Mouse (Mus musculus): ENCODE measurements around the gene Ccm2l. TPM values are rescaled to one million over a fixed set of nuclear protein-coding genes. Genes with fewer than 3 reads are reported as not detected.

Gene Ccm2l
- polyA plus RNA-seq, 1 experiment from 2014 or later: 5.3 TPM

- Histone ChIP-seq H3K27ac (replicated peaks) (no peak overlapping the region), H3K27me3 (replicated peaks) (peaks cover 100% of the 10 kb centered on the region), H3K4me1 (peaks cover 7% of the 10 kb centered on the region), H3K9me3 (no peaks in the 10 kb centered on the region), H3K36me3 (no peaks in the 10 kb centered on the region), H3K4me2 (no peak overlapping the region), H3K9ac (no peak overlapping the region), H3K4me3 (no peak overlapping the region)
- ATAC-seq (ENCODE audit: extremely low read depth, insufficient number of reproducible peaks, low FRiP score, low TSS enrichment): no peak
- 61% methylated on average over 5 of the region's 5 CpGs for WGBS
Measured at GRCm38 (mm10) chr2:153033545-153034230, 32.1 kb upstream of the Ccm2l start.

- Histone ChIP-seq H3K9me3 (no peaks in the 10 kb centered on the region), H3K4me1 (peaks cover 4% of the 10 kb centered on the region), H3K9ac (no peak overlapping the region), H3K27ac (replicated peaks) (no peak overlapping the region), H3K4me2 (no peak overlapping the region), H3K4me3 (no peak overlapping the region), H3K27me3 (replicated peaks) (peaks cover 96% of the 10 kb centered on the region), H3K36me3 (no peaks in the 10 kb centered on the region)
- 12% methylated on average over 2 of the region's 2 CpGs for WGBS
- ATAC-seq (ENCODE audit: extremely low read depth, insufficient number of reproducible peaks, low FRiP score, low TSS enrichment): no peak
Measured at GRCm38 (mm10) chr2:153036690-153037089, 29.1 kb upstream of the Ccm2l start.

- H3K9ac ChIP-seq: no peak overlapping the region
- no peak overlapping the region for H3K4me3 ChIP-seq
- H3K9me3 ChIP-seq: no peaks in the 10 kb centered on the region
- no peak overlapping the region for H3K27ac ChIP-seq (replicated peaks)
- ATAC-seq (ENCODE audit: extremely low read depth, insufficient number of reproducible peaks, low FRiP score, low TSS enrichment): no peak
- no peak overlapping the region for H3K4me2 ChIP-seq
- H3K27me3 ChIP-seq (replicated peaks): peaks cover 86% of the 10 kb centered on the region
- no peaks in the 10 kb centered on the region for H3K4me1 ChIP-seq
- no peaks in the 10 kb centered on the region for H3K36me3 ChIP-seq
- WGBS: 36% methylated on average over 3 of the region's 3 CpGs
Measured at GRCm38 (mm10) chr2:153043886-153044285, 21.9 kb upstream of the Ccm2l start.

GRCm38 (mm10) chr2:153045884-153046299, 19.9 kb upstream of the Ccm2l start:
- no peak for ATAC-seq (ENCODE audit: extremely low read depth, insufficient number of reproducible peaks, low FRiP score, low TSS enrichment)
- 30% methylated on average over 8 of the region's 8 CpGs for WGBS
- H3K27ac ChIP-seq (replicated peaks): no peak overlapping the region

GRCm38 (mm10) chr2:153047828-153048465, 17.8 kb upstream of the Ccm2l start:
- no peak overlapping the region for H3K27ac ChIP-seq (replicated peaks)
- ATAC-seq (ENCODE audit: extremely low read depth, insufficient number of reproducible peaks, low FRiP score, low TSS enrichment): no peak
- no peak overlapping the region for H3K4me3 ChIP-seq
- no peak overlapping the region for H3K9ac ChIP-seq
- 32% methylated on average over 17 of the region's 17 CpGs for WGBS
- peaks cover 6% of the 10 kb centered on the region for H3K4me1 ChIP-seq
- no peaks in the 10 kb centered on the region for H3K36me3 ChIP-seq
- H3K27me3 ChIP-seq (replicated peaks): peaks cover 90% of the 10 kb centered on the region
- no peak overlapping the region for H3K4me2 ChIP-seq
- H3K9me3 ChIP-seq: no peaks in the 10 kb centered on the region

More at GRCm38 (mm10) chr2:153045884-153046299, 19.9 kb upstream of the Ccm2l start:
- H3K4me2 ChIP-seq: no peak overlapping the region
- H3K4me1 ChIP-seq: peaks cover 6% of the 10 kb centered on the region
- peaks cover 86% of the 10 kb centered on the region for H3K27me3 ChIP-seq (replicated peaks)
- H3K36me3 ChIP-seq: no peaks in the 10 kb centered on the region
- no peak overlapping the region for H3K9ac ChIP-seq
- no peaks in the 10 kb centered on the region for H3K9me3 ChIP-seq
- H3K4me3 ChIP-seq: no peak overlapping the region

- H3K4me2 ChIP-seq: no peak overlapping the region
- WGBS: 29% methylated on average over 9 of the region's 9 CpGs
- no peak overlapping the region for H3K9ac ChIP-seq
- H3K9me3 ChIP-seq: no peaks in the 10 kb centered on the region
- H3K4me1 ChIP-seq: peaks cover 6% of the 10 kb centered on the region
- H3K4me3 ChIP-seq: no peak overlapping the region
- no peak for ATAC-seq (ENCODE audit: extremely low read depth, insufficient number of reproducible peaks, low FRiP score, low TSS enrichment)
- H3K27me3 ChIP-seq (replicated peaks): peaks cover 90% of the 10 kb centered on the region
- H3K36me3 ChIP-seq: no peaks in the 10 kb centered on the region
- H3K27ac ChIP-seq (replicated peaks): no peak overlapping the region
Measured at GRCm38 (mm10) chr2:153049288-153049996, 16.3 kb upstream of the Ccm2l start.

GRCm38 (mm10) chr2:153049997-153050358, 15.8 kb upstream of the Ccm2l start:
- WGBS: 73% methylated on average over 4 of the region's 4 CpGs
- peaks cover 6% of the 10 kb centered on the region for H3K4me1 ChIP-seq
- ATAC-seq (ENCODE audit: extremely low read depth, insufficient number of reproducible peaks, low FRiP score, low TSS enrichment): no peak
- no peak overlapping the region for H3K4me2 ChIP-seq
- H3K27ac ChIP-seq (replicated peaks): no peak overlapping the region
- H3K4me3 ChIP-seq: no peak overlapping the region
- H3K9ac ChIP-seq: no peak overlapping the region
- no peaks in the 10 kb centered on the region for H3K36me3 ChIP-seq
- H3K27me3 ChIP-seq (replicated peaks): peaks cover 91% of the 10 kb centered on the region
- H3K9me3 ChIP-seq: no peaks in the 10 kb centered on the region

GRCm38 (mm10) chr2:153051095-153051494, 14.7 kb upstream of the Ccm2l start:
- WGBS: 64% methylated on average over 6 of the region's 6 CpGs
- ATAC-seq (ENCODE audit: extremely low read depth, insufficient number of reproducible peaks, low FRiP score, low TSS enrichment): no peak
- Histone ChIP-seq H3K4me1 (peaks cover 6% of the 10 kb centered on the region), H3K4me2 (no peak overlapping the region), H3K36me3 (no peaks in the 10 kb centered on the region), H3K27ac (replicated peaks) (no peak overlapping the region), H3K9ac (no peak overlapping the region), H3K4me3 (no peak overlapping the region), H3K27me3 (replicated peaks) (peaks cover 87% of the 10 kb centered on the region), H3K9me3 (no peaks in the 10 kb centered on the region)

GRCm38 (mm10) chr2:153051537-153051936, 14.2 kb upstream of the Ccm2l start:
- no peak overlapping the region for H3K27ac ChIP-seq (replicated peaks)
- no peak overlapping the region for H3K9ac ChIP-seq
- H3K27me3 ChIP-seq (replicated peaks): peaks cover 84% of the 10 kb centered on the region
- H3K36me3 ChIP-seq: no peaks in the 10 kb centered on the region
- ATAC-seq (ENCODE audit: extremely low read depth, insufficient number of reproducible peaks, low FRiP score, low TSS enrichment): no peak
- peaks cover 6% of the 10 kb centered on the region for H3K4me1 ChIP-seq
- H3K4me3 ChIP-seq: no peak overlapping the region
- H3K4me2 ChIP-seq: no peak overlapping the region
- H3K9me3 ChIP-seq: no peaks in the 10 kb centered on the region
- WGBS: 63% methylated on average over 9 of the region's 9 CpGs

- no peak overlapping the region for H3K4me2 ChIP-seq
- no peak overlapping the region for H3K27ac ChIP-seq (replicated peaks)
- H3K9me3 ChIP-seq: no peaks in the 10 kb centered on the region
- peaks cover 85% of the 10 kb centered on the region for H3K27me3 ChIP-seq (replicated peaks)
- no peak overlapping the region for H3K9ac ChIP-seq
- peaks cover 6% of the 10 kb centered on the region for H3K4me1 ChIP-seq
- no peak for ATAC-seq (ENCODE audit: extremely low read depth, insufficient number of reproducible peaks, low FRiP score, low TSS enrichment)
- no peaks in the 10 kb centered on the region for H3K36me3 ChIP-seq
- H3K4me3 ChIP-seq: peak overlapping the region; percentile 11; the same call in 1 of the 2 replicates
- WGBS: 8% methylated on average over 30 of the region's 30 CpGs
Measured at GRCm38 (mm10) chr2:153052700-153053351, 12.9 kb upstream of the Ccm2l start.

GRCm38 (mm10) chr2:153053896-153054295, 11.9 kb upstream of the Ccm2l start:
- 78% methylated on average over 8 of the region's 8 CpGs for whole genome bisulfite sequencing
- Histone ChIP-seq H3K9me3 (no peaks in the 10 kb centered on the region), H3K4me2 (no peak overlapping the region), H3K4me3 (no peak overlapping the region), H3K4me1 (peaks cover 6% of the 10 kb centered on the region), H3K27me3 (replicated peaks) (peaks cover 87% of the 10 kb centered on the region), H3K36me3 (no peaks in the 10 kb centered on the region), H3K27ac (replicated peaks) (no peak overlapping the region), H3K9ac (no peak overlapping the region)
- ATAC-seq (ENCODE audit: extremely low read depth, insufficient number of reproducible peaks, low FRiP score, low TSS enrichment): no peak
